Mouse (Mus musculus) spleen, adult 10 weeks (tissue): ENCODE measurements around the gene Cldn34b3. TPM values are rescaled to one million over a fixed set of nuclear protein-coding genes. Genes with fewer than 3 reads are reported as not detected.

ENCODE experiments used
- polyA plus RNA-seq: library from polyadenylated mRNA; stranded (reverse); fragments of 350-450 nt; fragmentation: Illumina TruSeq; extraction: RNeasy Lipid Tissue Mini Kit (QIAGEN cat#74804); gene quantifications from one replicate; pipeline ENCODE4 v1.2.3, GENCODE M21; 2015; ENCODE audit warnings: low replicate concordance; ENCODE audit not compliant: insufficient read depth

The Cldn34b3 gene
- not detected for polyA plus RNA-seq

GRCm38 (mm10) chrX:76264004-76264403 lies at the start of gene Cldn34b3:
Gene Cldn34b3 (plus strand): TSS chrX:76264304.

Other genes with a start within 250 kb of the Cldn34b3 start
- gene Cldn34b4, start 129.0 kb downstream of the Cldn34b3 start, polyA plus RNA-seq = not detected